Mouse (Mus musculus): ENCODE data around the gene Tm6sf1.

DNA sequence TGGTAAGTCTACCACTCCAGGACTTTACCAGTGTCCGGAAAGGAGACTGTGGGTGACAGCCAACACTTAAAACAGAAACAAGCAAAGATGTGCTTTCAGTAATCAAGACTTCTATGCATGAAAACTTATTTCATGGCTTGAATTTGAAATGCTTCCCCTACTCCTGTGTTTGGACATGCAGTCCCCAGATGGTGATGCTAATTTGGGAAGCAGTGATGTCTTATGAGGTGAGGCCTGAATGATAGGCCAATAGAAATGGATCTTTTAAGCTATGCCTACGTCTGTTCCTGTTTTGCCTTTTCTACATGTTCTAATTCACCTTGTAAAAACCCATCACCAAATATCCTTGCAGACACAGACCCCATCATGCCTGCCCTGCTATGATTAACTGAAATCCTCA is 46.1 kb downstream of the Tm6sf1 start:
- TF ChIP-seq POLR2A (IDR thresholded peaks at IDR 0.05; ENCODE audit: low read depth, low read length) (no peak), CTCF (IDR thresholded peaks at IDR 0.05; ENCODE audit: borderline replicate concordance, insufficient read depth, low read length) (no peak)
